Mouse (Mus musculus) olfactory bulb, adult 2 months (tissue): ENCODE measurements around the gene Nop2. TPM values are rescaled to one million over a fixed set of nuclear protein-coding genes. Genes with fewer than 3 reads are reported as not detected.

Source experiments
- H3K27ac ChIP-seq: fragments of 200-500 bp; 2 replicates; pipeline ENCODE4 v1.5.1; 2012; ENCODE audit warnings: low read depth, low read length; ENCODE audit not compliant: insufficient read depth
- H3K4me1 ChIP-seq: fragments of 200-500 bp; 2 replicates; pipeline ENCODE4 v1.6.1; 2012; ENCODE audit warnings: low read length; ENCODE audit not compliant: control insufficient read depth, insufficient read depth
- H3K4me3 ChIP-seq: fragments of 200-500 bp; 2 replicates; pipeline ENCODE4 v1.5.1; 2012; ENCODE audit warnings: mild to moderate bottlenecking, low read depth, low read length, moderate library complexity; ENCODE audit not compliant: insufficient read depth
- CTCF ChIP-seq: fragments of 200-500 bp; IDR thresholded peaks from 2 replicates; pipeline ENCODE4 v1.5.1; 2012; ENCODE audit warnings: low read depth, mild to moderate bottlenecking, low read length, moderate library complexity; ENCODE audit not compliant: insufficient read depth
- POLR2A ChIP-seq: fragments of 200-500 bp; IDR thresholded peaks from 2 replicates; pipeline ENCODE4 v1.6.1; 2012; ENCODE audit warnings: mild to moderate bottlenecking, low read depth, low read length, moderate library complexity; ENCODE audit not compliant: insufficient read depth
- WGBS: fragments of 180-500 bp; shearing (Covaris S2); methylation state at CpG from one replicate; pipeline ENCODE4 v1.1.7; 2018; 5-methylcytosine and 5-hydroxymethylcytosine counted together
- polyA plus RNA-seq: library from polyadenylated mRNA; stranded (reverse); fragments of >200 nt; gene quantifications from 2 replicates; pipeline ENCODE4 v1.2.4, GENCODE M21; 2012; ENCODE audit warnings: low replicate concordance; ENCODE audit not compliant: missing spikeins, insufficient read depth, insufficient read length

Nop2 gene
- polyA plus RNA-seq, 1 experiment: not detected

- WGBS: 82% methylated on average over 9 of the region's 9 CpGs
- no peak overlapping the region for H3K27ac ChIP-seq
These were observed 30.3 kb upstream of the Nop2 start for GRCm38 (mm10) chr6:125101444-125101843.

GRCm38 (mm10) chr6:125104223-125104622, 27.5 kb upstream of the Nop2 start:
- Histone ChIP-seq H3K27ac (no peak overlapping the region), H3K4me3 (no peak overlapping the region), H3K4me1 (peaks cover 16% of the 10 kb centered on the region)
- TF ChIP-seq POLR2A (no peak), CTCF (no peak)
- 88% methylated on average over 4 of the region's 4 CpGs for WGBS

More at GRCm38 (mm10) chr6:125101444-125101843, 30.3 kb upstream of the Nop2 start:
- Histone ChIP-seq H3K4me3 (no peak overlapping the region), H3K4me1 (peaks cover 24% of the 10 kb centered on the region)
- no peak for TF ChIP-seq CTCF
- no peak for TF ChIP-seq POLR2A

- H3K27ac ChIP-seq: no peak overlapping the region
- H3K4me1 ChIP-seq: no peaks in the 10 kb centered on the region
- H3K4me3 ChIP-seq: no peak overlapping the region
- whole genome bisulfite sequencing: 90% methylated on average over 2 of the region's 2 CpGs
- TF ChIP-seq POLR2A (no peak), CTCF (no peak)
These were observed 24.0 kb upstream of the Nop2 start for GRCm38 (mm10) chr6:125107705-125108104.

GRCm38 (mm10) chr6:125109371-125109770, 22.3 kb upstream of the Nop2 start:
- no peak overlapping the region for H3K27ac ChIP-seq
- 89% methylated on average over 14 of the region's 14 CpGs for WGBS
- TF ChIP-seq CTCF (no peak), POLR2A (no peak)
- no peaks in the 10 kb centered on the region for H3K4me1 ChIP-seq
- no peak overlapping the region for H3K4me3 ChIP-seq

- no peak for TF ChIP-seq POLR2A
- no peak for TF ChIP-seq CTCF
These were observed 20.8 kb upstream of the Nop2 start for GRCm38 (mm10) chr6:125110927-125111326.

GRCm38 (mm10) chr6:125112553-125112952, 19.2 kb upstream of the Nop2 start:
- TF ChIP-seq POLR2A (no peak), CTCF (no peak)
- 95% methylated on average over 11 of the region's 11 CpGs for WGBS
- Histone ChIP-seq H3K27ac (no peak overlapping the region), H3K4me1 (no peaks in the 10 kb centered on the region), H3K4me3 (no peak overlapping the region)

More at GRCm38 (mm10) chr6:125110927-125111326, 20.8 kb upstream of the Nop2 start:
- Histone ChIP-seq H3K27ac (no peak overlapping the region), H3K4me1 (no peaks in the 10 kb centered on the region), H3K4me3 (no peak overlapping the region)
- WGBS: 81% methylated on average over 7 of the region's 7 CpGs

GRCm38 (mm10) chr6:125119387-125119786, 12.3 kb upstream of the Nop2 start:
- Histone ChIP-seq H3K27ac (no peak overlapping the region), H3K4me3 (no peak overlapping the region), H3K4me1 (no peaks in the 10 kb centered on the region)
- 82% methylated on average over 8 of the region's 8 CpGs for WGBS
- TF ChIP-seq POLR2A: no peak
- no peak for TF ChIP-seq CTCF

- no peak overlapping the region for H3K27ac ChIP-seq
- TF ChIP-seq POLR2A: no peak
- no peak for TF ChIP-seq CTCF
- H3K4me1 ChIP-seq: 0 out of 2 replicates have a peak, but pooled peaks cover 4% of the 10 kb centered on the region
- 88% methylated on average over 12 of the region's 12 CpGs for WGBS
- no peak overlapping the region for H3K4me3 ChIP-seq
These were observed 3.0 kb upstream of the Nop2 start for GRCm38 (mm10) chr6:125128724-125129123.

- WGBS: 84% methylated on average over 20 of the region's 20 CpGs
- Histone ChIP-seq H3K4me1 (0 out of 2 replicates have a peak, but pooled peaks cover 4% of the 10 kb centered on the region), H3K4me3 (no peak overlapping the region), H3K27ac (no peak overlapping the region)
- TF ChIP-seq CTCF (no peak), POLR2A (no peak)
These were observed 1.9 kb upstream of the Nop2 start for GRCm38 (mm10) chr6:125129710-125130402.
